Mouse (Mus musculus): ENCODE measurements around the gene Fblim1. TPM values are rescaled to one million over a fixed set of nuclear protein-coding genes. Genes with fewer than 3 reads are reported as not detected.

Gene Fblim1
- 1 to 10 TPM; 6.3 to 6.5 TPM for total RNA-seq (2023)

DNA sequence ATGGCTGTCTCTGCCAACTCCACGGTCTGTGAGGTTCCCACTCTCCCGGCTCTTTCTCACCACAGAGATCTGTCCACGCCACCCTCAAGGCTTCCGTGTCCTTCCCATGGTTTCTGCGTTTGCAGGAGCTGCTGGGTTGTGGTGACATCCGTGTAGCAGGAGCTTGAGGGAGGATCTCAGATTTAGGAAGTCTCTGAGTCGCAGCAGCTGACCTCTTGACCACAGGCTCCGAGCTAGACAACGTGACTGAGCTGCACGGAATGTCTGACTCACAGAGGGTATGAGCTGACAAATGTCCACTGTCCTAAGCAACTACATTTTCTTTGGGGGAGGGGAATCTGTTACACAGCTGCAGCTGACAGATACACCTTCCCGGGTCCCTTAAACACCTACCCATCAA lies at the start of gene Fblim1:
Gene Fblim1, minus strand, starts transcription at position 236 of the 400 bp plus-strand sequence.

DNA sequence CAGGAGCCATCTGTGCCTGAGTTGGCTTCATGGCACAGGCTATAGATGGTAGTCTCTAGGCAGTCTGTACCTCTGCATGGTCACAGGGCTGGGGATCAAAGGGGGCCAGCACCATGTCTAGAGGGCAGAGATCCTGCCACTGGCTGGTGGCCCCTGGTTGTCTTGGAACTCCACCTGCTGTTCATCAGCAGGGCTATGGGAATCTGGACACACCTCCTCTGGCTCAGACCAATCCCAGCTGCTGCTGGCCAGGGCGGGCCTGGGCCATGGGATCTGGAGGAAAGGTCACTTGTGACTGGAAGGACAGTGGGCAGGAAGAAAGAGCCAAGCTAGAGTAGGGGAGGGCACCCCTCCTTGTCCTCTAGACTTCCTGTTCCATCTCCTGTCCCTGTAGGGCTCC lies 17.8 kb upstream of the Fblim1 start, which contains the start of gene Slc25a34:
Gene Slc25a34, minus strand, starts transcription at position 156 of the 400 bp plus-strand sequence.

DNA sequence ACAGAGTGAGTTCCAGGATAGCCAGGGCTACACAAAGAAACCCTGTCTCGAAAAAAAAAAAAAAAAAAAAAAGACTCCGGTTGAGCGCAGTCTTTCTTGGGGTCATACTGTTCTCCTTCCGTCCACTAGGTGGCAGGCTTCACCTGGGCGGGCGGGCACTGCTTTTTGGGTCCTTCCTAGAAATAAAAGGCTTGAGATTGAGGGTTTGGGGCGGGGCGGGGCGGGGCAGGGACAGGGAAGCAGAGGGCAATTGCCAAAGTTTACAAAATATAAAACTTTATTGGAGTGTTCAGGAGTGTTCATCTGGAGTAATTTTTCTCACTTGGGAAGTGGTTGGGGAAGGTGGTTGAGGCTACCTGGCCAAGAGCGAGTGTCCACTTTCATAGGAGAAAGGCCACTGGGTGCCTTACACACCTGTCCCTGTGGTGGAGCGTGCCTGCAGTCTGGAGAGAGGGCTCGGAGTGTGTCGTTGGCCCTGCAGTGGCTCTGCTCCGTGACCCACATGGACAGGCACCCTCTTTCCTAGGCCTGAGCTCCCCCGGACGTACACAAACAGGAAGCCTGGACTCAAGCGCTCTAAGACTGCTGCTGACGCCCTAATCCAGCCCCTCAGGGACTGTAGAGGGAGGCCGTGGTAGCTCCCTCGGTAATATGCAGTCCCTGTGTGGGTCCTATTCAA lies 12.8 kb upstream of the Fblim1 start, which contains the start of gene Tmem82:
Gene Tmem82, minus strand, starts transcription at position 69 of the 679 bp plus-strand sequence.

DNA sequence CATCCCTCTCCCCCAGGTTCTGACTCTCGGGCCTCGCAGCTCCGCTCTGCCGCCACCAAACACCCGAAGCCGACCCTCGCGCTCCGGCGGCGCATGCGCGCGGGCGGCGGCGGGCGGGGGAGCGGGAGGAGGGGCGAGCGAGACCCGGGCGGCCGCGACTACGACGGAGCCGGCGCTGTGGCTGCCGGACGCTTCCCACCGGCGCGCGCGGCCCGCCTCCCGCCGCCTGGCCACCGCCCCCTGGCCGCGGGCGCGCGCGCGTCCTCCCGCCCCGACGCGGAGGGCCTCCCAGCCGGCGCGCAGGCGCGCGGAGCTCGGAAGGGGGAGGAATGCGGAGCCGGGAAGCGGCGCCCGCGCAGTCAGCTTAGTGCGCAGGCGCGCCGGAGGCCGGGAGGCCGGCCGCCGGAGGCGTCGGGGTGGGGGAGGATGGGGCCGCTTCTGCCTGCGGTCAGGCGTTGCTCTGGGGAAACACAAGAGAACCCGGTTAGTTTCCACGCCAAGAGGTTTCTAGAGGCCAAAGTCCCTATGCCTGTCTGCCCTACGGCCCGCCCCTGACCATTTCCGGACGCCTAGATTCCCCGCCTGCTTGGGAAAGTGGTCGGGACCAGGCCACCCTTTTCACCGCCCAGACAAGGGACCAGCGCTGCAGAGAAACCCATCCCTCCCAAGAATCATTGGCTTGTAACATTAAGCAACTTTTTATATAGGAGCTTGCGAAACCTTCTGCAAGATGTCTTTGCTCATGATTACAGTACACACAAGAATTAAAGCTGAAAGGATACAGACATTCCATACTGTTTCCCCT lies 67.3 kb downstream of the Fblim1 start, which contains the start of gene Spen:
Gene Spen, minus strand, starts transcription at position 190 of the 805 bp plus-strand sequence.

Other genes starting within 250 kb of the Fblim1 start
- not detected for gene Fam131c, start 237.9 kb downstream of the Fblim1 start, total RNA-seq (2023)
- not detected for gene Clcnka, start 207.4 kb downstream of the Fblim1 start, total RNA-seq (2023)
- gene Clcnkb, start 190.1 kb downstream of the Fblim1 start, total RNA-seq (2023): not detected
- gene Hspb7, start 185.3 kb downstream of the Fblim1 start, total RNA-seq (2023): not detected
- gene Srarp, start 170.0 kb downstream of the Fblim1 start, total RNA-seq (2023): not detected
- 10 to 100 TPM; 30.7 to 32.9 TPM for gene Zbtb17, start 161.4 kb downstream of the Fblim1 start, total RNA-seq (2023)
- 100 to 1,000 TPM; 118 to 124 TPM for gene Spen, start 67.5 kb downstream of the Fblim1 start, total RNA-seq (2023)
- under 1 TPM in 1 of 2 experiments, not detected in 1; 0.70 TPM for gene Tmem82, start 12.5 kb upstream of the Fblim1 start, total RNA-seq (2023)
- gene Slc25a34, start 17.7 kb upstream of the Fblim1 start, total RNA-seq (2023): under 1 TPM; 0.39 to 0.42 TPM
- gene Plekhm2, start 58.8 kb upstream of the Fblim1 start, total RNA-seq (2023): 10 to 100 TPM; 84.6 to 96.6 TPM
- 1 to 10 TPM; 1.6 to 4.5 TPM for gene Rsc1a1, start 79.5 kb upstream of the Fblim1 start, total RNA-seq (2023)
- 100 to 1,000 TPM in 1 of 2 experiments, 10 to 100 TPM in 1; 86.3 to 109 TPM for gene Ddi2, start 117.3 kb upstream of the Fblim1 start, total RNA-seq (2023)
- gene Agmat, start 140.6 kb upstream of the Fblim1 start, total RNA-seq (2023): not detected
- gene Dnajc16, start 184.8 kb upstream of the Fblim1 start, total RNA-seq (2023): 10 to 100 TPM; 10.7 to 13.2 TPM
- 10 to 100 TPM; 27.7 to 30.9 TPM for gene Casp9, start 187.5 kb upstream of the Fblim1 start, total RNA-seq (2023)
- gene Cela2a, start 220.1 kb upstream of the Fblim1 start, total RNA-seq (2023): 1 to 10 TPM in 1 of 2 experiments, not detected in 1; 2.8 TPM
- gene Ctrc, start 240.3 kb upstream of the Fblim1 start, total RNA-seq (2023): not detected

All from monocyte, adult 59 days (primary cell).